In the genomic region with DNA sequence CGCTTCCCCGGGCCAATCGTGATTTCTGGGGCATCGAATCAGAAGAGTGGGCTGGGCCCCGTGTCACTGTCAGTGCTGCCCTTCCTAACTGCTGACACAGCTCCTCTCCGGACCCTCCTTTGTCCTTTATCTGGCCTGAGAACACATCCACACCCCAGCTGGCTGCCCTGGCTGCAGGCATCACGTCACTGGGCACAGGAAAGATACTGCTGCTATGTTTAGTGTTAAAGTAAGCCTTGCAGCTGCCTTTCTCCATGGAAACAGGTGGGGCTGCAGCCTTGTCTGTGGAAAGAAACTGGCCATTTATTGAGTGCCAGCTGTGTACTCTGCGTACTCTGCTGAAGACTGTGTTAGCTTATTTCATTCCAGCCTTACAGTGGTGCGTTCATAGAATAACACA, we compare ENCODE assay signal across 10 mouse cellular contexts.
DNase-seq lines count a peak whose midpoint lies in the region; ATAC-seq and TF ChIP-seq lines count a peak whose summit lies in the region.
"Had no signal": no experiment of that assay in that cellular context is flagged by ENCODE, and none has a peak within 500 bp of the region (broad histone marks: within the 10 kb centered on the region; RNA-seq: fewer than 3 reads in every experiment).

No protein-coding gene starts in this region.

- H3K9ac ChIP-seq in kidney, embryonic 14.5 days (ENCODE audit: low read depth, low read length): 0 out of 2 replicates have a peak overlapping the region, but pooled peaks have one; percentile 7
- H3K9ac ChIP-seq in heart, postnatal 0 days (replicated peaks; ENCODE audit: low read depth, low read length): no peak overlapping the region
- no peak overlapping the region for H3K9ac ChIP-seq in intestine, embryonic 15.5 days
- H3K9ac ChIP-seq: liver, embryonic 15.5 days had no signal

- 47% methylated on average over 9 of the region's 9 CpGs for WGBS in kidney, embryonic 14.5 days
- 20% methylated on average over 9 of the region's 9 CpGs for WGBS in heart, postnatal 0 days
- whole genome bisulfite sequencing in intestine, embryonic 15.5 days: 54% methylated on average over 9 of the region's 9 CpGs

- H3K27ac ChIP-seq in kidney, embryonic 14.5 days (ENCODE audit: low read depth, low read length): no peak overlapping the region
- no peak overlapping the region for H3K27ac ChIP-seq in heart, postnatal 0 days (ENCODE audit: low read depth)
- no peak overlapping the region for H3K27ac ChIP-seq in intestine, embryonic 15.5 days
- H3K27ac ChIP-seq: liver, embryonic 15.5 days had no signal

- no peak overlapping the region for H3K4me2 ChIP-seq in kidney, embryonic 14.5 days (replicated peaks; ENCODE audit: low read depth, low read length)
- H3K4me2 ChIP-seq in heart, postnatal 0 days (ENCODE audit: low read depth, low read length): no peak overlapping the region
- H3K4me2 ChIP-seq in intestine, embryonic 15.5 days (replicated peaks): no peak overlapping the region
- H3K4me2 ChIP-seq: liver, embryonic 15.5 days had no signal

- no peak for DNase-seq in kidney, adult 9 months
- DNase-seq in heart, adult 18-20 months: peak; percentile 44 to 62
- peak; percentile 43 for DNase-seq in heart, postnatal 0 days (ENCODE audit: low spot score)
- peak; percentile 14 for DNase-seq in mesoderm, embryonic 11.5 days (ENCODE audit: low read depth, low spot score)
- DNase-seq in thymus, adult 18-20 months: no peak
- DNase-seq: kidney, postnatal 14 days had no signal

- H3K36me3 ChIP-seq in kidney, embryonic 14.5 days (ENCODE audit: control insufficient read depth, insufficient read depth, low read length): no peaks in the 10 kb centered on the region
- no peaks in the 10 kb centered on the region for H3K36me3 ChIP-seq in heart, postnatal 0 days (replicated peaks; ENCODE audit: control insufficient read depth, insufficient read depth, low read length)
- no peaks in the 10 kb centered on the region for H3K36me3 ChIP-seq in intestine, embryonic 15.5 days
- H3K36me3 ChIP-seq: liver, embryonic 15.5 days had no signal

- H3K4me1 ChIP-seq in kidney, embryonic 14.5 days (ENCODE audit: control insufficient read depth, insufficient read depth, low read length): no peaks in the 10 kb centered on the region
- no peaks in the 10 kb centered on the region for H3K4me1 ChIP-seq in heart, postnatal 0 days (ENCODE audit: control insufficient read depth, insufficient read depth)
- H3K4me1 ChIP-seq in intestine, embryonic 15.5 days (replicated peaks): no peaks in the 10 kb centered on the region
- H3K4me1 ChIP-seq: liver, embryonic 15.5 days had no signal

- no peak for TF ChIP-seq EP300 in heart, postnatal 0 days (IDR thresholded peaks at IDR 0.05; ENCODE audit: low read depth)

- H3K4me3 ChIP-seq in kidney, embryonic 14.5 days (ENCODE audit: low read length): no peak overlapping the region
- no peak overlapping the region for H3K4me3 ChIP-seq in heart, postnatal 0 days (ENCODE audit: low read depth, low read length)
- H3K4me3 ChIP-seq in intestine, embryonic 15.5 days (replicated peaks): no peak overlapping the region
- H3K4me3 ChIP-seq: liver, embryonic 15.5 days had no signal

- no peaks in the 10 kb centered on the region for H3K27me3 ChIP-seq in kidney, embryonic 14.5 days (ENCODE audit: control insufficient read depth, insufficient read depth, low read length)
- H3K27me3 ChIP-seq in heart, postnatal 0 days (ENCODE audit: control insufficient read depth, insufficient read depth, low read length): no peaks in the 10 kb centered on the region
- no peaks in the 10 kb centered on the region for H3K27me3 ChIP-seq in intestine, embryonic 15.5 days (replicated peaks)
- H3K27me3 ChIP-seq: liver, embryonic 15.5 days had no signal

- ATAC-seq in kidney, embryonic 14.5 days (ENCODE audit: low FRiP score, low TSS enrichment): peak; percentile 39; the same call in 1 of the 2 replicates
- ATAC-seq in heart, postnatal 0 days (ENCODE audit: insufficient read depth, low read depth): peak; percentile 76
- ATAC-seq in intestine, embryonic 15.5 days: no peak
- no peak for ATAC-seq in megakaryocyte-erythroid progenitor cell, adult 5-6 weeks (replicated peaks; ENCODE audit: low FRiP score, low TSS enrichment, poor library complexity, severe bottlenecking)

- H3K9me3 ChIP-seq in kidney, embryonic 14.5 days (ENCODE audit: control insufficient read depth, low read length): no peaks in the 10 kb centered on the region
- no peaks in the 10 kb centered on the region for H3K9me3 ChIP-seq in heart, postnatal 0 days (replicated peaks; ENCODE audit: control insufficient read depth, low read length)
- no peaks in the 10 kb centered on the region for H3K9me3 ChIP-seq in intestine, embryonic 15.5 days
- H3K9me3 ChIP-seq: liver, embryonic 15.5 days had no signal

- TF ChIP-seq CTCF in heart, postnatal 0 days (IDR thresholded peaks at IDR 0.05; ENCODE audit: low read depth): no peak

Comparison
In these comparisons a context has a peak if more than half of its experiments do, and no peak if none do; other contexts are left out.
1. ATAC-seq: peak in kidney, embryonic 14.5 days (single experiment) and heart, postnatal 0 days (single experiment); none in intestine, embryonic 15.5 days (single experiment) and megakaryocyte-erythroid progenitor cell, adult 5-6 weeks (single experiment).
2. DNase-seq: peak in heart, adult 18-20 months (2 of 2), heart, postnatal 0 days (single experiment) and mesoderm, embryonic 11.5 days (single experiment); none in kidney, adult 9 months (single experiment) and thymus, adult 18-20 months (0 of 2).